Mouse (Mus musculus): Measurements from ENCODE around the gene Fgd2.

Fgd2 gene

GRCm38 (mm10) chr17:29396821-29397242, 36.1 kb downstream of the Fgd2 start:
- DNase-seq (ENCODE audit: low read depth, low spot score), result no peak

- DNase-seq (ENCODE audit: low read depth, low spot score), result no peak
Measured at GRCm38 (mm10) chr17:29397480-29398433, 37.0 kb downstream of the Fgd2 start.

- DNase-seq (ENCODE audit: low read depth, low spot score), result no peak
Measured at GRCm38 (mm10) chr17:29398434-29399026, 37.8 kb downstream of the Fgd2 start.

- no peak for DNase-seq (ENCODE audit: low read depth, low spot score)
Measured at GRCm38 (mm10) chr17:29399241-29399910, 38.7 kb downstream of the Fgd2 start.

- DNase-seq (ENCODE audit: low read depth, low spot score), result no peak
Measured at GRCm38 (mm10) chr17:29400044-29400443, 39.3 kb downstream of the Fgd2 start.

GRCm38 (mm10) chr17:29401741-29402268, 41.1 kb downstream of the Fgd2 start:
- DNase-seq (ENCODE audit: low read depth, low spot score), result no peak

- no peak for DNase-seq (ENCODE audit: low read depth, low spot score)
Measured at GRCm38 (mm10) chr17:29403179-29403578, 42.5 kb downstream of the Fgd2 start.

GRCm38 (mm10) chr17:29405501-29405900, 44.8 kb downstream of the Fgd2 start:
- no peak for DNase-seq (ENCODE audit: low read depth, low spot score)

- no peak for DNase-seq (ENCODE audit: low read depth, low spot score)
Measured at GRCm38 (mm10) chr17:29406077-29406476, 45.4 kb downstream of the Fgd2 start.

- DNase-seq (ENCODE audit: low read depth, low spot score), result no peak
Measured at GRCm38 (mm10) chr17:29407405-29407804, 46.7 kb downstream of the Fgd2 start.

GRCm38 (mm10) chr17:29408364-29408763, 47.6 kb downstream of the Fgd2 start:
- DNase-seq (ENCODE audit: low read depth, low spot score), result no peak

- DNase-seq (ENCODE audit: low read depth, low spot score), result no peak
Measured at GRCm38 (mm10) chr17:29409800-29410343, 49.2 kb downstream of the Fgd2 start.

- DNase-seq (ENCODE audit: low read depth, low spot score), result no peak
Measured at GRCm38 (mm10) chr17:29411821-29412425, 51.2 kb downstream of the Fgd2 start.

GRCm38 (mm10) chr17:29414566-29414965, 53.9 kb downstream of the Fgd2 start:
- DNase-seq (ENCODE audit: low read depth, low spot score), result no peak

- DNase-seq (ENCODE audit: low read depth, low spot score), result no peak
Measured at GRCm38 (mm10) chr17:29415761-29416662, 55.3 kb downstream of the Fgd2 start.

- no peak for DNase-seq (ENCODE audit: low read depth, low spot score)
Measured at GRCm38 (mm10) chr17:29416757-29417156, 56.0 kb downstream of the Fgd2 start.

GRCm38 (mm10) chr17:29418758-29419380, 58.2 kb downstream of the Fgd2 start:
- no peak for DNase-seq (ENCODE audit: low read depth, low spot score)

- DNase-seq (ENCODE audit: low read depth, low spot score), result no peak
Measured at GRCm38 (mm10) chr17:29419976-29420739, 59.4 kb downstream of the Fgd2 start.

- no peak for DNase-seq (ENCODE audit: low read depth, low spot score)
Measured at GRCm38 (mm10) chr17:29421319-29421718, 60.6 kb downstream of the Fgd2 start.
